Mouse (Mus musculus): ENCODE data around the gene Cel.

- TF ChIP-seq POLR2A (IDR thresholded peaks at IDR 0.05; ENCODE audit: borderline replicate concordance, control insufficient read depth, low read depth, low read length): peak; percentile 58; the same call in 1 of the 2 replicates
- no peak for TF ChIP-seq CTCF (IDR thresholded peaks at IDR 0.05; ENCODE audit: control insufficient read depth, insufficient read depth, low read length)
These were observed 38.8 kb upstream of the Cel start for GRCm38 (mm10) chr2:28601720-28602590.

Measured in bone marrow, adult 2 months (tissue).